Mouse (Mus musculus) spleen, adult 12 weeks (tissue): ENCODE data around the gene 1810024B03Rik.
A peak's percentile ranks its signal among the peaks of the same experiment; 100 is the strongest.
"Not testable (repeated sequence)": the region's sequence is repeated elsewhere in the genome, so short reads cannot be mapped to it uniquely, and the experiment has no call there.

ENCODE experiments used
- DNase-seq: peaks from one replicate; pipeline ENCODE4 v3.0.0; 2022; ENCODE audit warnings: low spot score

1810024B03Rik gene

DNA sequence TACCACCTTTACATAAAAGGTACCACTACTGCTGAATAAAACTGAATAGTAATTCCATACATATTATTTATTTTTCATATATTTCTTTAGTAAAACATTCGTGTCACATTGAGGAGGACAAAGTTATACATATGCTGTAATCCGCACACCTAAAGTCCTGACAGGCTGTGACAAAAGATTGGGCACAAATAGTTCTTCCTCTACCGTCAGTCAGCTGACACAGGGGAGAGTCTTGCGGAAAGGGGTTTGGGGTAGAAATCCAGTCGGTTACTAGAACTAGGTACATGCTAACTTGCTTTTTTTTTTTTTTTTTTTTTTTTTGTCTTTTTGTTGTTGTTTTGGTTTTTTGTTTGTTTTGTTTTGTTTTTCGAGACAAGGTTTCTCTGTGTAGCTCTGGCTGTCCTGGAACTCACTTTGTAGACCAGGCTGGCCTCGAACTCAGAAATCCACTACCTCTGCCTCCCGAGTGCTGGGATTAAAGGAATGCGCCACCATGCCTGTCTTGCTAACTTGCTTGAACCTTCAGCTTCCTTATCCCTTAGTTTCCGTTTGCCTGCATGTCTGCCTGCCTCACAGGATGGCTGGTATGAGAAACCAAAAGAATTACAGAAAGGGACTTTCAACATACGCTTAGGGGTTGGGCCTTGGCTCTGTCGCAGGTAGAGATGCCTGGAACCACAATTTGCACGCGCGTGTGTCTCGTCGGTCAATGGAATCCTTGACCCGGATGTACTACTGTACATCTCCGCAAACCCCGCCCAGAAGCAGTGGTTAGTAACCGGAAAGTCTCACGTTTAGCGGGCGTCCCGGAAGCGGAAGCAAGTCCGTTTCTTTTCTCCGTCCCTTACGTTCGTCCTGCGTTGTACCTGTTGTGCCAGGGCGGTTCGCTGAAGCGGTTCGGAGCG lies at the start of gene 1810024B03Rik, which contains the start of gene Snrnp200:
TSS of gene 1810024B03Rik (minus strand) at position 734 of the 905 bp plus-strand sequence.
TSS of gene Snrnp200 (plus strand) at position 840 of the 905 bp plus-strand sequence.
- peak; percentile 85 for DNase-seq

DNA sequence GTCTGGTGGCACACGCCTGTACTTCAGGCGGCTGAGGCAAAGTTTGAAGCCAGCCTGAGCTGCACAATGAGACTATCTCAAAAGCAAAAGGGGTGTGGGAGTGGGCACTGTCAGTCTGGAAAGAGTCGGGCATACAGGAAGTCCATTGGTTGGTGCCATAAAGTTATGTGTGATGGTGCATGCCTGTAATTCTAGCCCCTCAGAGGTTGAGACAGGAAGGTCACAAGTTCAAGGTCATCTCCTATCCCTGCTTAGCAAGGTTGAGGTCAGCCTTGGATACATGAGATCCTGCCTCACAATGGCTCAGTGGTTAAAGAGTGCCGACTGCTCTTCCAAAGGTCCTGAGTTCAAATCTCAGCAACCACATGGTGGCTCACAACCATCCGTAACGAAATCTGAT lies 47.2 kb upstream of the 1810024B03Rik start:
- DNase-seq, result no peak

DNA sequence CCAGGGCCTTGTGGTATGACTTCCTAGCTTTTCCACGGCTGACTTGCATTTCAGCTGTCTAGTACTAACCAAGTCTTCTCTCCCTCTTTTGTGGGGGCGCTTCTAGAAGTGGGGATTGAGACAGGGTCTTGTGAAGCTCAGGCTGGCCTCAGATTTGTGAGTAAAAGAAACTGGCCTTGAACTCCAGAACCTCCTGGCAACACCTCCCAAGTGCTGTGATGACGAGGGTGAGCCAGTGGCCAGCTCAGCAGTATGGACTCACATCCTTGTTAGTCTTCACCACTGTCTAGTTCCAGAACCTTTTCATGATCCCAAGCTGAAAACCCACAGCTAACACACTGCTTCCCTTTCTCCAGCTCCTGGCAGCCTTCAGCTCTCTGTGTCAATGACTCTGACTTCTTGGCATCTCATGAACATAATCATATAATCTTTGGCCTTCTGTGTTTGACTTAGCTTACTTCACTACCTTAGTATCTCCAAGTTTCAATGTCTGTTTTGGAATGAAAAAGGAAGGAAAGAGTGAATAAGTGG lies 46.6 kb upstream of the 1810024B03Rik start:
- no peak for DNase-seq

DNA sequence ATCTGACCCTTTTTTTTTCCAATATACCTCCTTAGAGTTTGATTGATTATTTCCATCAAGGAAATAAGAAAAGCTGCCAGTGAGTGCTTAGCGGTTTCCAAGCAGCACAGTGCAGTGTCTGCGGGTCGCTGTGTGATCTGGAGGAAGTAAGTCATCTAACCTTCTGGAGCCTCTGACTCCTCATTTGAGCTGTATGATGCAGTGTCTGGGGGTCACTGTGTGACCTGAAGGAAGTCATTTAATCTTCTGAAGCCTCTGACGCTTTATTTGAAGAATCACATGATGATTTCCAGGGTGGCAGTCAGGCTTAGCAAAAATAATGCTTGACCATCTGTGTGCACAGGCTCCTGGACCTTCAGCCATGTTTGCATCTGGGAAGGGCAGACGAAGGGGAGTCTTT lies 44.7 kb upstream of the 1810024B03Rik start:
- no peak for DNase-seq

DNA sequence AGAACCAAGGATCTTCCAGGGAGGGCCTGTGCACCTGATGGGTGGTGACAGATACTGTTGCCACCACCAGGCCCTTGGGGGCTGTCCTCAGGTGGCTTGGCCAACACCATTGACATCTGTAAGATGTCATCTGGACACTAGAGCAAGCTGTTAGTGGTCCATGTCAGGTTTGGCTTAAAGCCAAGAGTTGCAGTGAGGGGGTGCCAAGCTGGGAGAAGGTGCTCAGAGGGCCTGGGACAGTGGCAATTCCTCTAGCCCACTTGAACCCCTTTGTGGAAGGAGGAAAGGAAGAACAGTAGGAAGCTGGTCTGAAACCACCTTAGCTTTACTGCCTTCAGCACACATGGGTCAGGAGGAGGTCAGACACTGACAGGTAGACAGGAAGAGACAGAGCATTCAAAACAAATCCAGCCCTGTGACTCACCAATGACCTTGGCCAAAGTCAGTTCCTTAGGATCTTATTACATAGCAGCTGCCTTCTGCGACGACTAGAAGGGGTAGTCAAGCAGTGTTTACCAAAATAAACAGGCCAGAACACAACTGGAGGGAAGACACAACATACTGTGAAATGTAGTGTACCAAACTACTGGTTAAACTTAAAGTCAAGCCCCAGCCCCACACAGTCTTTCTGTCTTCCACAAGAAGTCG lies 43.9 kb upstream of the 1810024B03Rik start:
- no peak for DNase-seq

DNA sequence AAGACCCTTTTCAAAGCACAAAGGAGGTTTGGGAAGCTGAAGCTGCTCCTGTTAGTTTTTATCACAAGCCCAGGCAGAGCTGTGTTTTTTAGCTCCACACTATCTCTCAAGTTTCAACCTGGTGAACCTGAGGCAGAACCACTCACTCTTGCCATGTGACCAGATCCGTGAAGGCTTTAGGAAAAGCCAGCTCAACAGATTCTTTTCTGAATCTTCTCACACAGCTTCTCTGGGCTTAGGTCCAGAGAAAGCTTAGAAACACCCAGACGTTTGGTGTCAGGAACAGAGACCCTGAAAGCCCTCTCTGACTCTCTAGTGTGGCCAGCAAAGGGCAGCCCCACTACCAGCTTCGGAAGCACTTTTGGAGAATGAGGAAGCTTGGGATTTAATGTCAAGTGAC lies 43.4 kb upstream of the 1810024B03Rik start:
- DNase-seq, result no peak

DNA sequence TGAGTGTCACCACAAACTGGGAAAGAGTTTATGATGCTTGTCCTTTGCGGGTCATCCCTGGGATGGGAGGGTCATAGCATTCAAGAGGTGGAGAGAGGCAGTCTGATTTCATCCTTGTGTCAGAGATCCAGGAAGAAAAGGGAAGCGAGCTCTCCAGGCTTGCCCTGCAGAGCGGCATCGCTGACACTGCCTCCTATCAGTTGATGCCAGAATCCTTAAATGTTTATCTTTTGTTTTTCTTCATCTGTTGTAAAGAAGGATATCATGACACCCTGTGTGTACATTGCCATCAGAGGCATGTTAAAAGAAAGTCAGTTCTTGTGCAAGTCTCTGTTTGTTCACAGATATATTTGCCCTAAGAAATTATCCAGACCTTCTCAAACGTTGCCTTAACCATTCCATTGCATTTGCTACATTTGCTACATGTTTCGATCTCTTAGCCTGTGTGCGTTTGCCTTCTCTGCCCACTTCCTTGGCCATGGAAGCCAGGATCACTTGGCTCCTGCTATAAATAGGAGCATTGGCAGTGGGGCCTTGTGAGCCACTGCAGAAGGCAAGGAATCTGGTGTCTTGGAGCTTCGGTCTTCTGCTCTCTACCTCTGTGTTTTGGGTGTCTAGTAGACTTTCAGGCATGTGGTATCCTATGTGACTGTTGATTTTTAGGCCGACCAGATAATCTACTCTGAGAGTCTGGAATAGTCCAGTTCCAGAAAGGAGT lies 42.4 kb upstream of the 1810024B03Rik start:
- no peak for DNase-seq

DNA sequence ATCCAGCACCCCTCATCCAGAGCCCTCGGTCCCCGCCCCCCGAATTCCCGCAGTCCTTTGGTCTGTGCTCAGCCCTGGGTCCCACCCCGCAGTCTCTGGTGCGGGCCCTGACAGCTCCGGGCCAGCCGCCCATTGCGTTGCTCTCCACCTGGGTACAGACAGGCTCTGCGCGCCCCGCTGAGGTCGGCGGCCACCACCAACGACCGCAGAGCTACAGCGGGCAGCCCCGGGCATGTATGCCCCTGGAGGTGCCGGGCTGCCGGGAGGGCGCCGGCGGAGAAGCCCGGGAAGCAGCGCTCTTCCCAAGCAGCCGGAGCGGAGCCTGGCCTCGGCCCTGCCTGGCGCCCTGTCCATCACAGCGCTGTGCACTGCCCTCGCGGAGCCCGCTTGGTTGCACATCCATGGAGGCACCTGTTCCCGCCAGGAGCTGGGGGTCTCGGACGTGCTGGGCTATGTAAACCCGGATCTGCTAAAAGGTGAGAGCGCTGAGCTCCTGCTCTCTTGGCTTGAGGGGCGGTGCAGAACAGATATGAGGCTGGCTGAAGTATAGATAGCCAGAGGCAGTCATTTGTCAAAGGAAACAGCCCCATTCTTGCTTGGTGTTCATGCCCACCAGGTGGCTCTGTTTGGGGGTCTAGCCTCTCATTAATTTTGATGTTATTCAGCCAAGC lies 40.4 kb upstream of the 1810024B03Rik start:
- peak; percentile 46 for DNase-seq

DNA sequence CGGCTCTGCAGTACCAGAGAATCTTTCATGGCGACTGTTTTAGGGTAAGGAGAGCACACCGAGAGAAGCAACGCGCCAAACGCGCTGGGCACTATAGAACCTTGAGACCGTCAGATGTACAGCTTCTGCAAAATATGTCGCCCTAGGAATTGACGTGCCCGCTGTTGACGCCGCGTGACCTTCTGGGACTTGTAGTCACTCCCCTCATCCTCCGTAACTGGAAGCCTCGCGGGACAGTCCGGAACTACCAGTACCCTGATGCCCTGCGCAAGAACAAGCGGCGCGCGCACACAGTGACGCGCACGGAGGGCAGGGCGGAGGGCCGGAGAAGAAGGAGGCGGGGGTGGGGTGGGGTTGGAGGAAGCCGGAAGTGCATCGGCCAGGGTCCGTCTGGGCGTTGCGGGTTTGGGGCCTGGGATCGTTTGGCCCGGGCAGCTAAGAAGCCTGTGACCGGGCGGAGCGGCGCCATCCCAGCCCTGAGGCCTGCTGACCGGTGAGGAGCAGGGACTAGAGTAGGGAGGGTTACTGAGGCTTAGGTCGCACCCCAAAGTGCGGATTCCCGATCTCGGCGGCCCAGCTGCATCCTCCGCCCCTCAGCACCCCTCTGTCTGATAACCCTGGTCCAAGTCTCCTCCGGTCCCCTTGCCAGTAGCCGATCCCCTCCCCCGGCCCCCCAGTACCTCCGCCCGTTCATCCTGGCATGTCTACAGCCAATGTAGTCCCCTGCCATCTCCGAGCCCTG lies 39.7 kb upstream of the 1810024B03Rik start, which contains the start of the genes Ciao1 and Tmem127:
TSS of gene Ciao1 (minus strand) at position 225 of the 742 bp plus-strand sequence.
TSS of gene Tmem127 (plus strand) at position 317 of the 742 bp plus-strand sequence.
- DNase-seq, result peak; percentile 94

DNA sequence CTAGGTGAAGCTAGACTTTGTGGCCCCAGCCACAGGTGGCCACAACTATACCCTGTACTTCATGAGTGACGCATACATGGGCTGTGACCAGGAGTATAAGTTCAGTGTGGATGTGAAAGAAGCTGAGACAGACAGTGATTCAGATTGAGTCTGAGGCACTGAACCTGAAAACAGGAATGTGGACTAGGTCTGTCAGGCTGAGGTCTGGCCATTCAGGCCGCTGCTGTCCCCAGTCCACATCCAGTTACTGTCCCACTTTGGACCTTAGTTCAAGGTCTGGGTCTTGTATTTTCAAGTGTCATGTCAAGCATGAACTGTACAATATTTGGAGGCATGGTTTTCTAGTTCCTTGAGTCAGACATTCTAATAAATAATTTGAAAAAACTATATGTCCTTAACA lies 32.0 kb upstream of the 1810024B03Rik start:
- no peak for DNase-seq

DNA sequence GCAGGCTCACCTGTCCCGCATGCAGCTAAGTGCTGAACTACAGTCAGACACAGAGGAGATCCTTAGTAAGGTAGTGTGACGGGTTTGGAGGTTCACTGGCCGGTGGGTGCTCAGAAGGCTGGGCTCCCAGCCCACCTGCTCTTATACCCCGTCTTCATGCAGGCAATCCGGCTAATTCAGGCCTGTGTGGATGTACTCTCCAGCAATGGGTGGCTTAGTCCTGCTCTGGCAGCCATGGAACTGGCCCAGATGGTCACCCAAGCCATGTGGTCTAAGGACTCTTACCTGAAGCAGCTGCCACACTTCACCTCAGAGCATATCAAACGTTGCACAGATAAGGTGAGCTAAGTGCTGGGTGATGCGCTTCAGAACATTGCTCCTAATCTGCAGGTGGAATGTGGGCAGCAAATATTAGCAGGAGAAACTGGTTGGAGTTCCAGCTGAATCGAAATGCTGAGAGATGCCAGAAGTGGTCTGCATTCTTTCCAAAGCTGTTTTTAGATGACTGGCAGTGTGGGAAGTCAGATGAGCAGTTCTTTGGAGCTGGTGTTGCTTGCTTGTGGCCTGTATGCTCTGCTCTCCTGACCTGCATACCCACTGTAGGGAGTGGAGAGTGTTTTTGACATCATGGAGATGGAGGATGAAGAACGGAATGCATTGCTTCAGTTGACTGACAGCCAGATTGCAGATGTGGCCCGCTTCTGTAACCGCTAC lies 30.0 kb upstream of the 1810024B03Rik start:
- DNase-seq, result no peak

DNA sequence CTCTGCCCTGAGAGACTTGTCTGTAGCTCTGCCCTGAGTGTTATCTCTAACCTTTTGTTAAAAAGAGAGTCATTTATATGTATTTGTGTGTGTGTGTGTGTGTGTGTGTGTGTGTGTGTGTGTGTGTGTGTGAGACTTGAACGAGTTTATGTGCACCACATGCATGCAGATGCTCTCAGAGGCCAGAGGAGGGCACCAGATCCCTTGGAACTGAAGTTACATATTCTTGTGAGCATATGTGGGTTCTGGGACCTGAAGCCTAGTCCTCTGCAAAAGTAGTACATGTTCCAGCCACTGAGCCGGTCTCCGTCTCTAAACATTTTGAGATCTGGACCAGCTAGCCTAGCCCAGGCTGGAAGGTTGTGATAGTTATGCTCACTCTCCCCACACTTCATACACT lies 17.2 kb upstream of the 1810024B03Rik start:
- no peak for DNase-seq

DNA sequence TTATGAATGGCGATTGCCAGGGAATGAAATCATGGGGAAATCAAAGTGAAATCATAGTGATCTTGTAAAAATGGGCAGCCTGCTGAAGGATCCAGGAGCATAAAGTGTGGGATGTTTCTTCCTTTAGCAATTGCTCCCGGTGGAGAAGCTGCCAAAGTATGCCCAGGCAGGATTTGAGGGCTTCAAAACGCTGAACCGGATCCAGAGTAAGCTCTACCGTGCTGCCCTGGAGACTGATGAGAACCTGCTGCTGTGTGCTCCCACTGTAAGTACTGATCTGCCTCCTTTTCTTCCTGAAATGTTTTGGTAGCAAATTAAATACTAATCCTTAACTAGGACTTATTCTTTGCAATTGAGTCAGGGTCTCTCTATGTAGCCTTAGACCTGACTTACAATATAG lies 9.7 kb upstream of the 1810024B03Rik start:
- no peak for DNase-seq

DNA sequence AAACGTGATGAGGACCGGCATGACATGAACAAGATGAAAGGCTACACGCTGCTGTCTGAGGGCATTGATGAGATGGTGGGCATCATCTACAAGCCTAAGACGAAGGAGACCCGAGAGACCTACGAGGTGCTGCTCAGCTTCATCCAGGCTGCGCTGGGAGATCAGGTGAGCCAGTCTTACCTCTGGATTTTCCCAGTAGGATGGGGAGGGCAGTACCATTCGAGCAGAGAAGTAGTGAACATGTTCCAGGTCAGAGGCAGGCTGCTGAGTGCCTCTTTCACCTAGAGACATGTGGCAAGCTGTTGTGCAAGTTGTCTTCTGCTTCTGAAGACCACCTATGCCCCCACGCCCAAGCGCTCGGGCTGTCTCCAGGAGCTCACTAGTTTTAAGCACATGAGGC lies 2.6 kb upstream of the 1810024B03Rik start:
- DNase-seq, result no peak

DNA sequence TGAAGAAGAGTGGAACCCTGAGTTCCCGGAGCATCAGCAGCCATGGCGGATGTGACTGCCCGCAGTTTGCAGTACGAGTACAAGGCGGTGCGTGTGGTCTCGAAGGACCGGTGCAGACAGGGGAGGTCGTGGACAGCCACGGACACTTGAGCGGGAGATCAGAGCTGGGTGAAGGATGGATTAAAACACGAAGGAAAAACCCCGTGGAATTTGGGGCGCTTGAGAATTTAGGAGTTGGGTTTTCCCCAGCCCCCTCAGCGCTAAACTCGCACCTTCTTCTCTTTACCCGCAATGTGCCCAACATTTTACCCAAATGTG lies 331 bp upstream of the 1810024B03Rik start:
- no peak for DNase-seq

DNA sequence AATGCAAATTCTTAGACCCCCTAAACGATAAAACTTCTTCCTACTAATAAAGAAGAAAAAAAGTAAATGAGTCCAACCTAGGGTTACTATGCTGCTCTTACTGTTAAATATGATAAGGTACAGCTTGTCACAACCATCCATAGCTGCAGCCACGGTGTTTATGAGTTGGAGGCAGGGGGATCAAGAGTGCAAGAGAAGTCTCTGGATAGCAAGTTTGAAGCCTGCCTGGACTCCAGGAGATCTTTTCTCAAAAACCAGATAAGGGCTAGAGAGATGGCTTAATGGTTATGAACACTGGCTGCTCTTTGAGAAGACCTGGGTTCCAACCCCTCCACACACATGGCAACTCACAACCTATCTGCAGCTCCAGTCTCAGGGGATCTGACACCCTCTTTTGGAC lies 1.2 kb downstream of the 1810024B03Rik start:
- DNase-seq, result no peak

DNA sequence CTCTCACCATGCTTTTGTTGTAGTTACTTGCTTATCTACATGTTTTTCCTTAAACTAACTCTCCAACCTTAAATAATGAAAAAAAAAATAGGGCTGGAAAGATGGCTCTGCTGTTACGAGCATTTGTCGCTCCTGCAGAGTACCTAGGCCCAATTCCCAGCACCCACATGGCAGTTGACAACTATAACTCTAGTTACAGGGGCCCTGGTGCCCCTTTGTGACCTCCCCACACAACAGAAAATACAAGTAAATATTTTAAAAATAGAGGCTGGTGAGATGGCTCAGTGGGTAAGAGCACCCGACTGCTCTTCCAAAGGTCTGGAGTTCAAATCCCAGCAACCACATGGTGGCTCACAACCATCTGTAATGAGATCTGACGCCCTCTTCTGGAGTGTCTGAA lies 2.1 kb downstream of the 1810024B03Rik start:
- not testable (repeated sequence) for DNase-seq

DNA sequence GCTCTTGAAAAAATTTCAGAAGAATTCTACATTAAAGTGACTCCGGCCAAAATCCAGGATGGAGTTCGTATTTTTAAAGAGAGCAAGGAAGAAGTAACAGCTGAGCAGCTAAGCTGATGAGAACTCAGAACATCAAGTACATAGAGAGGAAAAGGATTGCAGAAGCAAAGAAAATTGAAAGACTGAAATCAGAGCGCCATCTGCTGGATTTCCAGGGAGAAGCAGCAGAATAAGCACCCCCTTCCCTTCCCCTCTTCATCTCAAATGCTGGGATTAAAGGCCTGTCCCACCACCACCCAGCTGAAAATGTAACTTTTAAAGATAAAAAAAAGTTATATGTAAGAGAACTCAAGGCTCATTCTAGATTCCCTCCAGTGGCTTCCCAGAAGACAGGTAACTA lies 3.1 kb downstream of the 1810024B03Rik start:
- DNase-seq, result peak; percentile 51

DNA sequence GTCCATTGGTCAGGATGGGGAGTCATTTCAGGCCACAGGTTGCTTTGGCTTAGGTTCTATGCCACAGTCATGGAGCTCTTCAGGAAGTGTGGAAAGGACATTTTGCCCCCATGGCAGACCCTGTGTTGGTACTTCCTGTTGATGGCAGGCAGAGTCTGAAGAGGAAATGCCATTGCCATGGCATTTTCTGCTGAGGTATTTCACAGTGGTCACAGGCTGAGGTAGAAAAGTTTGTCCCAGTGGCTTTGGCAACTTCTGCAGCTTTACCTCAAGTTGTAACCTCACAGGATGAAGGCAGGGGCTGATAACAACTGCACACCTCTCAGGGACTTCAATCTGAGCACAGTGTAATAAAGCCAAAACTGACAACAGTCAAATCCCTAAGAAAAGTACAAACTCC lies 18.5 kb downstream of the 1810024B03Rik start:
- DNase-seq, result no peak
